Comparison of ENCODE assay signal across 8 mouse cellular contexts in the genomic region with DNA sequence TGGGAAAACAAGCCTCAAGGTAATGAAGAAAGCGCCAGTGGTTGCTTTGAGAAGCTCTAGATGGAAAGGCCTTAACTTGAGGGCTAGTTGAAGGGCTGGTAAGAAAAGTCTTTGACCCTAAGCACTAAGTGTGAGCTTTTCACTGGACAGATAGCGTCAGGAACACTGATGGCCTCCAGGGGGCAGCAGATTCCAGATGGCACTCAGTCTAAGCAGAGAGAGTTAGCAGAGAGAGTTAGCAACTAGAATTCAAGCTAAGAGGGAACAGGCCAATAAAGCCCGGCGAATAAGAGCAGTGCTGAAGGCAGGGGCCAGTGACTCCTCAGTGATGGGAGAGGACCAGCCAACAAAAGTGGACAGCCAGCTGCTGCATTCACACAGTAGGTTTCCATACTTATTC.
DNase-seq lines count a peak whose midpoint lies in the region; ATAC-seq and TF ChIP-seq lines count a peak whose summit lies in the region.

No protein-coding gene starts in this region.

- H3K27me3 ChIP-seq in hindbrain, postnatal 0 days (ENCODE audit: insufficient read depth, low read length) = no peaks in the 10 kb centered on the region

- no peak overlapping the region for H3K9ac ChIP-seq in hindbrain, postnatal 0 days (replicated peaks; ENCODE audit: low read length)

- 18% methylated on average over 4 of the region's 4 CpGs for WGBS in hindbrain, postnatal 0 days

- no peak overlapping the region for H3K27ac ChIP-seq in hindbrain, postnatal 0 days

- DNase-seq in WW6 (ENCODE audit: low read depth, low spot score) = peak; percentile 34
- peak; percentile 83 to 88 for DNase-seq in cerebellum, postnatal 36 days
- DNase-seq in gastrocnemius, adult 18-20 months (ENCODE audit: low spot score) = peak; percentile 85
- peak; percentile 85 for DNase-seq in hindbrain, postnatal 0 days (ENCODE audit: low spot score)
- peak; percentile 76 for DNase-seq in left cerebral cortex, adult 11 months (ENCODE audit: low spot score)
- DNase-seq in lung, postnatal 25 days (ENCODE audit: low spot score) = peak; percentile 85
- DNase-seq in right cerebral cortex, adult 18-20 months = peak; percentile 81
- DNase-seq in urinary bladder, postnatal 10 days (ENCODE audit: low spot score) = peak; percentile 28

- ATAC-seq in hindbrain, postnatal 0 days = peak; percentile 81

- no peak overlapping the region for H3K4me2 ChIP-seq in hindbrain, postnatal 0 days (ENCODE audit: low read depth, low read length)

- no peak overlapping the region for H3K4me3 ChIP-seq in hindbrain, postnatal 0 days (ENCODE audit: low read length)

- no peaks in the 10 kb centered on the region for H3K4me1 ChIP-seq in hindbrain, postnatal 0 days (ENCODE audit: insufficient read depth, low read length)

- no peaks in the 10 kb centered on the region for H3K9me3 ChIP-seq in hindbrain, postnatal 0 days (ENCODE audit: low read length)

- H3K36me3 ChIP-seq in hindbrain, postnatal 0 days (ENCODE audit: insufficient read depth, low read length) = peaks cover 21% of the 10 kb centered on the region

- peak; percentile 94 for TF ChIP-seq CTCF in hindbrain, postnatal 0 days (IDR thresholded peaks at IDR 0.05; ENCODE audit: low read depth)

Comparison
In these comparisons a context has a peak if more than half of its experiments do, and no peak if none do; other contexts are left out.
1. DNase-seq: peak in every context shown above with its lines; median percentile 86 in cerebellum, postnatal 36 days; 85 in gastrocnemius, adult 18-20 months; 85 in hindbrain, postnatal 0 days; 85 in lung, postnatal 25 days; 81 in right cerebral cortex, adult 18-20 months; 76 in left cerebral cortex, adult 11 months; 34 in WW6; 28 in urinary bladder, postnatal 10 days.